Mouse (Mus musculus) lung, adult 18-20 months (tissue): Measurements from ENCODE around the gene Gabrr2.

Experiments used
- DNase-seq, 2 experiments: peaks; one replicate each; pipeline ENCODE4 v3.0.0; 2022; ENCODE audit warnings: mixed read lengths in 2 of 2

The Gabrr2 gene

GRCm38 (mm10) chr4:33062981-33063380 is at the start of gene Gabrr2:
Gene Gabrr2 (plus strand): TSS chr4:33062999.
- DNase-seq, result peak in 1 of 2 experiments; percentile 13

GRCm38 (mm10) chr4:33018361-33018999 is 44.3 kb upstream of the Gabrr2 start:
- peak; percentile 76 to 81 for DNase-seq

GRCm38 (mm10) chr4:33024420-33024819 is 38.4 kb upstream of the Gabrr2 start:
- no peak for DNase-seq

GRCm38 (mm10) chr4:33029104-33029503 is 33.7 kb upstream of the Gabrr2 start:
- DNase-seq, result no peak

- peak in 1 of 2 experiments; percentile 9 for DNase-seq
Measured at GRCm38 (mm10) chr4:33030264-33031194, 32.3 kb upstream of the Gabrr2 start.

GRCm38 (mm10) chr4:33031195-33031960 is 31.4 kb upstream of the Gabrr2 start, which contains the start of gene Ube2j1:
Gene Ube2j1 (plus strand): TSS chr4:33031416.
- DNase-seq, result peak; percentile 90 to 94

- DNase-seq, result no peak
Measured at GRCm38 (mm10) chr4:33032045-33032444, 30.8 kb upstream of the Gabrr2 start.

GRCm38 (mm10) chr4:33033515-33033914 is 29.3 kb upstream of the Gabrr2 start:
- DNase-seq, result no peak

GRCm38 (mm10) chr4:33039826-33040225 is 23.0 kb upstream of the Gabrr2 start:
- no peak for DNase-seq

GRCm38 (mm10) chr4:33049601-33050000 is 13.2 kb upstream of the Gabrr2 start:
- no peak for DNase-seq

GRCm38 (mm10) chr4:33052055-33052454 is 10.7 kb upstream of the Gabrr2 start:
- DNase-seq, result no peak

- no peak for DNase-seq
Measured at GRCm38 (mm10) chr4:33052650-33053049, 10.1 kb upstream of the Gabrr2 start.

- no peak for DNase-seq
Measured at GRCm38 (mm10) chr4:33054426-33054825, 8.4 kb upstream of the Gabrr2 start.

- DNase-seq, result no peak
Measured at GRCm38 (mm10) chr4:33056317-33056716, 6.5 kb upstream of the Gabrr2 start.

- DNase-seq, result peak; percentile 32 to 51
Measured at GRCm38 (mm10) chr4:33057890-33058687, 4.7 kb upstream of the Gabrr2 start.

GRCm38 (mm10) chr4:33061158-33061557 is 1.6 kb upstream of the Gabrr2 start:
- no peak for DNase-seq

- DNase-seq, result no peak
Measured at GRCm38 (mm10) chr4:33064986-33065385, 2.2 kb downstream of the Gabrr2 start.

- no peak for DNase-seq
Measured at GRCm38 (mm10) chr4:33066223-33066960, 3.6 kb downstream of the Gabrr2 start.

- DNase-seq, result no peak
Measured at GRCm38 (mm10) chr4:33067331-33067730, 4.5 kb downstream of the Gabrr2 start.

GRCm38 (mm10) chr4:33067826-33068225 is 5.0 kb downstream of the Gabrr2 start:
- no peak for DNase-seq

GRCm38 (mm10) chr4:33068894-33069293 is 6.1 kb downstream of the Gabrr2 start:
- DNase-seq, result no peak
